Mouse (Mus musculus) thymus, postnatal 4 days (tissue): ENCODE data around the gene Pkhd1.
"Not testable (repeated sequence)": the region's sequence is repeated elsewhere in the genome, so short reads cannot be mapped to it uniquely, and the experiment has no call there.

Experiments
- DNase-seq: peaks from one replicate; pipeline ENCODE4 v3.0.0; 2021

Gene Pkhd1

GRCm38 (mm10) chr1:20248169-20248568 is 369.7 kb downstream of the Pkhd1 start:
- no peak for DNase-seq

GRCm38 (mm10) chr1:20216681-20217080 is 401.2 kb downstream of the Pkhd1 start:
- DNase-seq, result no peak

- DNase-seq, result no peak
Observed at GRCm38 (mm10) chr1:20190444-20190843, 427.4 kb downstream of the Pkhd1 start.

GRCm38 (mm10) chr1:20180157-20180556 is 437.7 kb downstream of the Pkhd1 start:
- DNase-seq, result no peak

GRCm38 (mm10) chr1:20171199-20171598 is 446.7 kb downstream of the Pkhd1 start:
- no peak for DNase-seq

- DNase-seq, result not testable (repeated sequence)
Observed at GRCm38 (mm10) chr1:20150627-20151026, 467.2 kb downstream of the Pkhd1 start.

- no peak for DNase-seq
Observed at GRCm38 (mm10) chr1:20150016-20150415, 467.8 kb downstream of the Pkhd1 start.

GRCm38 (mm10) chr1:20136205-20136604 is 481.7 kb downstream of the Pkhd1 start:
- DNase-seq, result no peak

- DNase-seq, result no peak
Observed at GRCm38 (mm10) chr1:20135065-20135618, 482.7 kb downstream of the Pkhd1 start.

- no peak for DNase-seq
Observed at GRCm38 (mm10) chr1:20133636-20134035, 484.2 kb downstream of the Pkhd1 start.

GRCm38 (mm10) chr1:20131786-20132596 is 485.9 kb downstream of the Pkhd1 start:
- DNase-seq, result no peak

- DNase-seq, result no peak
Observed at GRCm38 (mm10) chr1:20117331-20117730, 500.5 kb downstream of the Pkhd1 start.

GRCm38 (mm10) chr1:20069733-20070132 is 548.1 kb downstream of the Pkhd1 start:
- no peak for DNase-seq

GRCm38 (mm10) chr1:20058245-20058644 is 559.6 kb downstream of the Pkhd1 start:
- DNase-seq, result no peak

GRCm38 (mm10) chr1:20039389-20039788 is 578.5 kb downstream of the Pkhd1 start:
- no peak for DNase-seq

GRCm38 (mm10) chr1:20035277-20035676 is 582.6 kb downstream of the Pkhd1 start:
- DNase-seq, result no peak

GRCm38 (mm10) chr1:20018198-20018925 is 599.5 kb downstream of the Pkhd1 start:
- no peak for DNase-seq

- DNase-seq, result no peak
Observed at GRCm38 (mm10) chr1:20017619-20018018, 600.2 kb downstream of the Pkhd1 start.
